Mouse (Mus musculus): ENCODE results near the gene Prmt8.

Prmt8 gene

GRCm38 (mm10) chr6:127739921-127740320 is 29.4 kb downstream of the Prmt8 start:
- DNase-seq (ENCODE audit: low spot score in 2 of 2) = no peak

GRCm38 (mm10) chr6:127735130-127735981 is 33.9 kb downstream of the Prmt8 start:
- no peak for DNase-seq (ENCODE audit: low spot score in 2 of 2)

GRCm38 (mm10) chr6:127723126-127723525 is 46.1 kb downstream of the Prmt8 start:
- DNase-seq (ENCODE audit: low spot score in 2 of 2) = no peak

- no peak for DNase-seq (ENCODE audit: low spot score in 2 of 2)
Measured at GRCm38 (mm10) chr6:127719875-127720274, 49.4 kb downstream of the Prmt8 start.

- DNase-seq (ENCODE audit: low spot score in 2 of 2) = no peak
Measured at GRCm38 (mm10) chr6:127717239-127718137, 51.8 kb downstream of the Prmt8 start.

GRCm38 (mm10) chr6:127715428-127715827 is 53.8 kb downstream of the Prmt8 start:
- DNase-seq (ENCODE audit: low spot score in 2 of 2) = no peak

- no peak for DNase-seq (ENCODE audit: low spot score in 2 of 2)
Measured at GRCm38 (mm10) chr6:127714906-127715305, 54.4 kb downstream of the Prmt8 start.

- DNase-seq (ENCODE audit: low spot score in 2 of 2) = no peak
Measured at GRCm38 (mm10) chr6:127708218-127708628, 61.0 kb downstream of the Prmt8 start.

GRCm38 (mm10) chr6:127701036-127701783 is 68.1 kb downstream of the Prmt8 start:
- no peak for DNase-seq (ENCODE audit: low spot score in 2 of 2)

GRCm38 (mm10) chr6:127693681-127694080 is 75.6 kb downstream of the Prmt8 start:
- DNase-seq (ENCODE audit: low spot score in 2 of 2) = no peak

- DNase-seq (ENCODE audit: low spot score in 2 of 2) = no peak
Measured at GRCm38 (mm10) chr6:127692298-127692697, 77.0 kb downstream of the Prmt8 start.

- DNase-seq (ENCODE audit: low spot score in 2 of 2) = no peak
Measured at GRCm38 (mm10) chr6:127687181-127687860, 82.0 kb downstream of the Prmt8 start.

- DNase-seq (ENCODE audit: low spot score in 2 of 2) = no peak
Measured at GRCm38 (mm10) chr6:127684981-127685380, 84.3 kb downstream of the Prmt8 start.

GRCm38 (mm10) chr6:127683561-127683960 is 85.7 kb downstream of the Prmt8 start:
- no peak for DNase-seq (ENCODE audit: low spot score in 2 of 2)

GRCm38 (mm10) chr6:127680784-127681183 is 88.5 kb downstream of the Prmt8 start:
- DNase-seq (ENCODE audit: low spot score in 2 of 2) = no peak

- DNase-seq (ENCODE audit: low spot score in 2 of 2) = no peak
Measured at GRCm38 (mm10) chr6:127678998-127679397, 90.3 kb downstream of the Prmt8 start.

GRCm38 (mm10) chr6:127678320-127678719 is 91.0 kb downstream of the Prmt8 start:
- DNase-seq (ENCODE audit: low spot score in 2 of 2) = no peak

GRCm38 (mm10) chr6:127676866-127677265 is 92.4 kb downstream of the Prmt8 start:
- no peak for DNase-seq (ENCODE audit: low spot score in 2 of 2)

GRCm38 (mm10) chr6:127672071-127672470 is 97.2 kb downstream of the Prmt8 start:
- DNase-seq (ENCODE audit: low spot score in 2 of 2) = no peak

GRCm38 (mm10) chr6:127670031-127670430 is 99.2 kb downstream of the Prmt8 start:
- no peak for DNase-seq (ENCODE audit: low spot score in 2 of 2)

GRCm38 (mm10) chr6:127669313-127669712 is 100.0 kb downstream of the Prmt8 start:
- no peak for DNase-seq (ENCODE audit: low spot score in 2 of 2)
